Mouse (Mus musculus) CH12.LX (cell line): ENCODE measurements at regions not wholly inside any gene's neighbourhood (a gene's known extent, or its start where the extent isn't known, plus 50 kb on each side); places are given as distances from the start of the nearest gene placed in this dataset.

Experiments
- DNase-seq: peaks from one replicate; pipeline ENCODE4 v3.0.0-alpha.2; 2013; ENCODE audit errors: extremely low read depth
- H3K27ac ChIP-seq: 2 replicates; pipeline ENCODE4 v1.5.1; 2012; ENCODE audit warnings: low read depth, mild to moderate bottlenecking, control low read depth, moderate library complexity; ENCODE audit not compliant: insufficient read depth
- H3K27me3 ChIP-seq: replicated peaks from 2 replicates; pipeline ENCODE3; 2012; ENCODE audit warnings: inconsistent platforms
- H3K36me3 ChIP-seq, 2 experiments: replicated peaks in 1 of 2; 2 replicates each; pipeline versions ENCODE3 to v1.6.1; 2012; ENCODE audit warnings: inconsistent platforms in 1 of 2, low read length in 1 of 2, mild to moderate bottlenecking in 1 of 2, mixed read lengths in 1 of 2, moderate library complexity in 1 of 2; ENCODE audit not compliant: control insufficient read depth in 1 of 2, insufficient read depth in 1 of 2
- H3K4me1 ChIP-seq, 2 experiments: 2 replicates each; pipeline ENCODE4 v1.6.1; 2012; ENCODE audit warnings: inconsistent platforms in 1 of 2, moderate library complexity in 1 of 2; ENCODE audit not compliant: insufficient read depth in 2 of 2, control insufficient read depth in 1 of 2
- H3K4me2 ChIP-seq: 2 replicates; pipeline ENCODE4 v1.6.1; 2012; ENCODE audit warnings: low read depth, mild to moderate bottlenecking, control low read depth; ENCODE audit not compliant: poor library complexity, insufficient read depth, severe bottlenecking
- H3K4me3 ChIP-seq, 3 experiments: fragments of 150-350 bp in 1 of 3; sonication (generic) in 1 of 3; replicated peaks in 1 of 3; 2 replicates each; pipeline versions ENCODE3 to v1.5.1; 2011 to 2012; ENCODE audit warnings: low read depth in 2 of 3, low read length in 2 of 3, mild to moderate bottlenecking in 2 of 3, moderate library complexity in 2 of 3, control low read depth in 1 of 3, improper control_type of control experiment in 1 of 3, inconsistent platforms in 1 of 3, mixed read lengths in 1 of 3; ENCODE audit not compliant: poor library complexity in 1 of 3
- H3K79me2 ChIP-seq: replicated peaks from 2 replicates; pipeline ENCODE4 v1.6.1; 2012; ENCODE audit warnings: mild to moderate bottlenecking, moderate library complexity; ENCODE audit not compliant: control insufficient read depth, poor library complexity, insufficient read depth, severe bottlenecking; ENCODE audit errors: extremely low read depth
- H3K9ac ChIP-seq: 2 replicates; pipeline ENCODE4 v1.6.1; 2012; ENCODE audit warnings: low read depth, mild to moderate bottlenecking, control low read depth, moderate library complexity; ENCODE audit not compliant: insufficient read depth
- H3K9me3 ChIP-seq: replicated peaks from 2 replicates; pipeline ENCODE3; 2012; ENCODE audit warnings: low read length, inconsistent platforms, mixed read lengths
- CHD2 ChIP-seq: IDR thresholded peaks from 2 replicates; pipeline ENCODE4 v1.6.1; 2011; ENCODE audit warnings: low read length, improper control_type of control experiment
- IRF4 ChIP-seq: IDR thresholded peaks from 2 replicates; pipeline ENCODE4 v1.6.1; 2014; ENCODE audit warnings: low read depth, mild to moderate bottlenecking, inconsistent platforms, low read length, improper control_type of control experiment
- JUN ChIP-seq: IDR thresholded peaks from 2 replicates; pipeline ENCODE4 v1.6.1; 2011; ENCODE audit warnings: low read depth, mild to moderate bottlenecking, low read length, improper control_type of control experiment, moderate library complexity; ENCODE audit not compliant: insufficient read depth
- JUND ChIP-seq: conservative IDR thresholded peaks from 2 replicates; pipeline ENCODE4 v1.6.1; 2011; ENCODE audit warnings: low read depth, low read length, improper control_type of control experiment
- MAZ ChIP-seq: IDR thresholded peaks from 2 replicates; pipeline ENCODE4 v1.6.1; 2012; ENCODE audit warnings: low read depth, mild to moderate bottlenecking, inconsistent platforms, low read length, improper control_type of control experiment, moderate library complexity
- NELFE ChIP-seq: IDR thresholded peaks from 2 replicates; pipeline ENCODE4 v1.6.1; 2011; ENCODE audit warnings: low read depth, low read length, improper control_type of control experiment
- POLR2A ChIP-seq: IDR thresholded peaks from 2 replicates; pipeline ENCODE4 v1.6.1; 2011; ENCODE audit warnings: low read depth, mild to moderate bottlenecking, improper control_type of control experiment, low read length
- USF2 ChIP-seq: conservative IDR thresholded peaks from 2 replicates; pipeline ENCODE4 v1.6.1; 2011; ENCODE audit warnings: low read depth, low read length, improper control_type of control experiment
- dilution Hi-C: fragments of 300-500 bp; cut with MboI; formaldehyde crosslinking; loops from 2 replicates; pipeline ENCODE4 v1.14.3; 2020; ENCODE audit warnings: low sequenced_read_pairs; ENCODE audit not compliant: extremely low pct_unique_long_range_greater_than_20kb, extremely low pct_ligation_motif_present
- in situ Hi-C: fragments of 300-500 bp; cut with MboI; formaldehyde crosslinking; loops from 3 replicates; pipeline ENCODE4 v1.14.3; 2019; ENCODE audit warnings: low sequenced_read_pairs, low pct_ligation_motif_present, low pct_unique_long_range_greater_than_20kb, mixed read lengths

GRCm38 (mm10) chr16:24262701-24263100 lies 130.6 kb upstream of the Lpp start:
- TF ChIP-seq NELFE (no peak), JUND (no peak)
- dilution Hi-C loops: no loop called here
- no peak overlapping the region for H3K27ac ChIP-seq
- H3K36me3 ChIP-seq: no peaks in the 10 kb centered on the region
- no peak overlapping the region for H3K4me3 ChIP-seq
- in situ Hi-C loops: no loop called here
- H3K79me2 ChIP-seq: no peaks in the 10 kb centered on the region
- H3K9ac ChIP-seq: no peak overlapping the region
- no peaks in the 10 kb centered on the region for H3K27me3 ChIP-seq
- H3K9me3 ChIP-seq: no peaks in the 10 kb centered on the region
- no peak overlapping the region for H3K4me2 ChIP-seq
- no peak for DNase-seq
- H3K4me1 ChIP-seq: peaks cover 0 to 7% of the 10 kb centered on the region in 2 experiments; a peak in 1 of 4 replicates

- no peak for DNase-seq
- Histone ChIP-seq H3K36me3 (no peaks in the 10 kb centered on the region), H3K4me1 (peaks cover 0 to 4% of the 10 kb centered on the region in 2 experiments; a peak in 1 of 4 replicates), H3K79me2 (no peaks in the 10 kb centered on the region), H3K27me3 (peaks cover 2% of the 10 kb centered on the region), H3K4me2 (no peak overlapping the region), H3K27ac (no peak overlapping the region), H3K9ac (no peak overlapping the region), H3K4me3 (no peak overlapping the region), H3K9me3 (no peaks in the 10 kb centered on the region)
- in situ Hi-C loops: no loop called here
- dilution Hi-C loops: no loop called here
- TF ChIP-seq JUN (no peak), IRF4 (no peak), MAZ (no peak), CHD2 (no peak), POLR2A (no peak)
Measured at GRCm38 (mm10) chr16:24259711-24260230, 133.5 kb upstream of the Lpp start.

GRCm38 (mm10) chr16:24258991-24259390 lies 134.3 kb upstream of the Lpp start:
- Histone ChIP-seq H3K4me3 (no peak overlapping the region), H3K36me3 (no peaks in the 10 kb centered on the region), H3K4me1 (peaks cover 0 to 4% of the 10 kb centered on the region in 2 experiments; a peak in 1 of 4 replicates), H3K27ac (no peak overlapping the region), H3K79me2 (no peaks in the 10 kb centered on the region), H3K9ac (no peak overlapping the region), H3K4me2 (no peak overlapping the region), H3K9me3 (no peaks in the 10 kb centered on the region), H3K27me3 (peaks cover 2% of the 10 kb centered on the region)
- TF ChIP-seq POLR2A (no peak), USF2 (no peak)
- dilution Hi-C loops: no loop called here
- in situ Hi-C loops: no loop called here
- no peak for DNase-seq
